Mouse (Mus musculus) liver (tissue): ENCODE results near the gene Arhgap8.

ENCODE experiments used
- DNase-seq: peaks from one replicate; pipeline ENCODE4 v3.0.0-alpha.2; 2020; ENCODE audit warnings: mixed read lengths

Gene Arhgap8

GRCm38 (mm10) chr15:84811126-84811525 lies 91.3 kb downstream of the Arhgap8 start:
- no peak for DNase-seq

GRCm38 (mm10) chr15:84812831-84813357 lies 93.0 kb downstream of the Arhgap8 start:
- DNase-seq, result no peak

DNA sequence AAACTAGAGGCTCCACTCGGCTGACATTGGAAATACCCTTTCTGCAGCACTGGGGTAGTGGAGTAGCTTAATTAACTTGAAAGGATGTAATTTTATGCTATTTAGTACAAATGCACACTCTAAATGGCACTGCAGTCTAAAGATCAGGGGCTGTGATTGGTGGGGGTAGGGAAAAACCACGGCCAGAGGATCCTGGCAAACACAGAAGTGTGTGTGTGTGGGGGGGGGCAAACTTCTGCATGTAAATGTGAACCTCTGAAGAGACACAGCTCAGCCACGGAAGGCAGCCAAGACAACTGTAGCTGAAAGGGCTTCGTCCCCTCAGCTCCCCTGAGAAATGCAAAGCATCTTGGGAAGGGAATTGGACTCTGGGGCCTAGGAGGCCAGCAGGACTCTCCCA lies 95.3 kb downstream of the Arhgap8 start:
- DNase-seq, result no peak

DNA sequence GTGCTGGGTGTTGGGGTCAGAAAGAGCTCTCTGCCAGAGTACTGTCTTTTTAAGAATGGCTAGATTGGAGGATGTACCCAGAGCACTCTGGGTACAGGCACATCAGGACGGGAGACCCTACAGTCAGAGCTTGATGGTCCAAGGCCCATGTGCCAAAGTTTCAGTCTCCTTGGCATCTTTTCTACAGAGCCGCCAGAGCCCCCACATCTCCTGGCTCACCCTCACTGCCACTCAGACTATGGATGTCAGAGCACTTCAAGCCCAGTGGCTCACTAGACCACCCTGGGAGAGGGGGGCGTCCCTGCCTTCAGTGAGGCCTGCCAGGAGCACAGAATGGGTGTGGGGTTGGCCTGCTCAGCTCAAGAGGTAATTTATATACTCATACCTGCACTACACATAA lies 97.7 kb downstream of the Arhgap8 start:
- no peak for DNase-seq

DNA sequence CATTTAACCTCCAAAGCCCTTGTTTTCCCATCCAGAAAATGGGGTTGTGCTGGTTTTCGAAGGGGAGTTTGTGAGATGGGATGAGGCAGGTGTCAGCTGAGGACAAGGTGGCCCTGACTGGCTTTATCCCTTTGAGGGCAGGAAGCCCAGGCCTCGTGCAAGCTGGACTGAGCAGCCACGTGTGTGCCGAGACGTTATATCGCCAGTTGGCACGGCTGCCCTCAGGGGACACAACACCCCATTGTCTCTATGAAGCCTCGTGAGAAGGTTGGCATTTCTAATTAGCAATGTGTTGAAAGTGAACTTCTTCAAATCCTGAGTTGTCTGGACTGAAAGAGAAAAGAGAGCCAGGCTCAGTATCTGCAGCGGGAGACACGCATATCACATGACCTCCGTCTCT lies 98.4 kb downstream of the Arhgap8 start:
- DNase-seq, result no peak

- DNase-seq, result no peak
These were observed 101.0 kb downstream of the Arhgap8 start for GRCm38 (mm10) chr15:84820811-84821210.
